ENCODE assay signal across 8 mouse cellular contexts in genomic region chr10:22730992-22731271, GRCm38 (mm10). TPM values are rescaled to one million over a fixed set of nuclear protein-coding genes. Genes with fewer than 3 reads are reported as not detected.
DNase-seq lines count a peak whose midpoint lies in the region; ATAC-seq and TF ChIP-seq lines count a peak whose summit lies in the region.

No protein-coding gene starts in this region.

- H3K36me3 ChIP-seq in thymus, adult 2 months (ENCODE audit: control insufficient read depth, insufficient read depth, low read length) = no peaks in the 10 kb centered on the region
- no peaks in the 10 kb centered on the region for H3K36me3 ChIP-seq in liver, embryonic 14.5 days (replicated peaks; ENCODE audit: control insufficient read depth, insufficient read depth, low read depth)
- no peaks in the 10 kb centered on the region for H3K36me3 ChIP-seq in stomach, postnatal 0 days (ENCODE audit: control insufficient read depth, insufficient read depth, low read length)

- H3K9ac ChIP-seq in liver, embryonic 14.5 days (replicated peaks) = peak overlapping the region; percentile 80
- peak overlapping the region; percentile 97 for H3K9ac ChIP-seq in stomach, postnatal 0 days (ENCODE audit: low read length)

- H3K4me2 ChIP-seq in liver, embryonic 14.5 days (ENCODE audit: low read depth) = peak overlapping the region; percentile 92
- peak overlapping the region; percentile 93 for H3K4me2 ChIP-seq in stomach, postnatal 0 days (replicated peaks; ENCODE audit: low read depth)

- no peaks in the 10 kb centered on the region for H3K9me3 ChIP-seq in liver, embryonic 14.5 days (ENCODE audit: control insufficient read depth, low read length)
- no peaks in the 10 kb centered on the region for H3K9me3 ChIP-seq in stomach, postnatal 0 days (ENCODE audit: control insufficient read depth, low read length)

- no peak for TF ChIP-seq POLR2A in cerebellum, adult 2 months (IDR thresholded peaks at IDR 0.05; ENCODE audit: borderline replicate concordance, insufficient read depth, low read length)
- TF ChIP-seq POLR2A in thymus, adult 2 months (IDR thresholded peaks at IDR 0.05; ENCODE audit: control insufficient read depth, extremely low read depth, insufficient read depth, low read length, poor library complexity) = no peak

- H3K4me1 ChIP-seq in cerebellum, adult 2 months (ENCODE audit: control insufficient read depth, insufficient read depth, low read length) = peaks cover 8% of the 10 kb centered on the region; the same call in 1 of the 2 replicates
- peaks cover 10% of the 10 kb centered on the region for H3K4me1 ChIP-seq in thymus, adult 2 months (replicated peaks; ENCODE audit: control insufficient read depth, insufficient read depth, low read length)
- peaks cover 21 to 26% of the 10 kb centered on the region in 2 experiments for H3K4me1 ChIP-seq in liver, embryonic 14.5 days (replicated peaks; ENCODE audit: control insufficient read depth in 2 of 2, insufficient read depth in 2 of 2, low read length in 1 of 2)
- H3K4me1 ChIP-seq in stomach, postnatal 0 days (replicated peaks; ENCODE audit: control insufficient read depth, insufficient read depth) = peaks cover 5% of the 10 kb centered on the region; the same call in 1 of the 2 replicates

- no peak for DNase-seq in cerebellum, adult 2 months
- DNase-seq in thymus, adult 2 months = no peak
- DNase-seq in thymus, postnatal 25 days = no peak
- peak in 1 of 3 experiments; percentile 32 for DNase-seq in liver, embryonic 14.5 days (ENCODE audit: low read depth in 3 of 3, low spot score in 3 of 3)
- peak; percentile 64 for DNase-seq in stomach, postnatal 0 days (ENCODE audit: low spot score)
- DNase-seq in kidney, postnatal 36 days = no peak
- DNase-seq in spleen, postnatal 4 days (ENCODE audit: low spot score in 2 of 2) = no peak

- peak overlapping the region; percentile 87 for H3K4me3 ChIP-seq in cerebellum, adult 2 months (replicated peaks; ENCODE audit: insufficient read depth, low read depth, low read length)
- H3K4me3 ChIP-seq in thymus, adult 2 months (ENCODE audit: control insufficient read depth, insufficient read depth, low read length) = peak overlapping the region; percentile 83
- peak overlapping the region; percentile 77 to 95 for H3K4me3 ChIP-seq in liver, embryonic 14.5 days (ENCODE audit: insufficient read depth in 1 of 2, low read depth in 2 of 2, low read length in 2 of 2)
- H3K4me3 ChIP-seq in stomach, postnatal 0 days (ENCODE audit: low read depth, low read length) = peak overlapping the region; percentile 85

- WGBS in cerebellum, adult 2 months = under 1% methylated on average over 33 of the region's 33 CpGs
- 1% methylated on average over 33 of the region's 33 CpGs for WGBS in thymus, adult 2 months
- WGBS in liver, embryonic 14.5 days (ENCODE audit: insufficient replicate concordance) = under 1% methylated on average over 33 of the region's 33 CpGs
- WGBS in stomach, postnatal 0 days = under 1% methylated on average over 33 of the region's 33 CpGs

- H3K27me3 ChIP-seq in cerebellum, adult 2 months (ENCODE audit: control insufficient read depth, insufficient read depth, low read length) = no peaks in the 10 kb centered on the region
- no peaks in the 10 kb centered on the region for H3K27me3 ChIP-seq in thymus, adult 2 months (ENCODE audit: control insufficient read depth, insufficient read depth, low read length)
- H3K27me3 ChIP-seq in liver, embryonic 14.5 days (ENCODE audit: control insufficient read depth, insufficient read depth, low read length) = no peaks in the 10 kb centered on the region
- H3K27me3 ChIP-seq in stomach, postnatal 0 days (ENCODE audit: control insufficient read depth, insufficient read depth, low read length) = no peaks in the 10 kb centered on the region

- peak overlapping the region; percentile 71 for H3K27ac ChIP-seq in cerebellum, adult 2 months (ENCODE audit: insufficient read depth, low read length)
- H3K27ac ChIP-seq in thymus, adult 2 months (ENCODE audit: control insufficient read depth, insufficient read depth, low read length) = peak overlapping the region; percentile 31; the same call in 1 of the 2 replicates
- H3K27ac ChIP-seq in liver, embryonic 14.5 days = peak overlapping the region; percentile 4; the same call in 1 of the 2 replicates
- peak overlapping the region; percentile 95 for H3K27ac ChIP-seq in stomach, postnatal 0 days (replicated peaks)

- no peak for ATAC-seq in cerebellum, adult (ENCODE audit: insufficient number of reproducible peaks, low FRiP score, low TSS enrichment)
- no peak; the same call in 1 of the 2 replicates for ATAC-seq in liver, embryonic 14.5 days (ENCODE audit: insufficient read depth)
- ATAC-seq in stomach, postnatal 0 days (ENCODE audit: low FRiP score, low TSS enrichment) = 0 out of 2 replicates have a peak, but pooled peaks have one; percentile 49

- no peak for TF ChIP-seq EP300 in liver, embryonic 14.5 days (IDR thresholded peaks at IDR 0.05; ENCODE audit: low read depth)
- TF ChIP-seq EP300 in stomach, postnatal 0 days (optimal IDR thresholded peaks at IDR 0.05) = no peak

- no peak for TF ChIP-seq CTCF in cerebellum, adult 2 months (IDR thresholded peaks at IDR 0.05; ENCODE audit: borderline replicate concordance, insufficient read depth, low read depth, low read length)
- no peak for TF ChIP-seq CTCF in thymus, adult 2 months (IDR thresholded peaks at IDR 0.05; ENCODE audit: borderline replicate concordance, control insufficient read depth, extremely low read depth, insufficient read depth, low read length, poor library complexity)
- no peak for TF ChIP-seq CTCF in liver, embryonic 14.5 days (IDR thresholded peaks at IDR 0.05; ENCODE audit: low read depth)
- no peak for TF ChIP-seq CTCF in stomach, postnatal 0 days (IDR thresholded peaks at IDR 0.05; ENCODE audit: low read depth)

RNA-seq across cellular contexts. Expression of gene Tbpl1, which starts 0.8 kb away (rescaled TPM):
- polyA plus RNA-seq in cerebellum, adult 2 months (2012; rRNA removed) = 57.6 and 64.2 TPM in 2 replicates
- 53.6 and 67.3 TPM in 2 replicates for polyA plus RNA-seq in thymus, adult 2 months (2012; rRNA removed)
- polyA plus RNA-seq in liver, embryonic 14.5 days (2012; rRNA removed) = 3.9 and 6.5 TPM in 2 replicates
- polyA plus RNA-seq in liver, embryonic 14.5 days (2014; fragmentation: Nextera tagmentation; extraction: Ambion mirVana) = 16.3 and 17.6 TPM in 2 replicates
- 26.7 and 30.4 TPM in 2 replicates for polyA plus RNA-seq in stomach, postnatal 0 days (2015; fragmentation: Nextera tagmentation; extraction: Ambion mirVana)

Comparison
In these comparisons a context has a peak if more than half of its experiments do, and no peak if none do; other contexts are left out.
1. H3K27ac ChIP-seq: peak in every context shown above with its lines; median percentile 95 in stomach, postnatal 0 days; 71 in cerebellum, adult 2 months; 31 in thymus, adult 2 months; 4 in liver, embryonic 14.5 days.